Mouse (Mus musculus) stomach, postnatal 0 days (tissue): ENCODE measurements at regions not wholly inside any gene's neighbourhood (a gene's known extent, or its start where the extent isn't known, plus 50 kb on each side); places are given as distances from the start of the nearest gene placed in this dataset.

ENCODE experiments used
- CTCF ChIP-seq: IDR thresholded peaks from 2 replicates; pipeline ENCODE4 v1.5.1; 2016; ENCODE audit warnings: antibody characterized with exemption, low read depth, mild to moderate bottlenecking, moderate library complexity
- EP300 ChIP-seq: optimal IDR thresholded peaks from 2 replicates; pipeline ENCODE3; 2016; ENCODE audit warnings: antibody characterized with exemption

GRCm38 (mm10) chr5:39143648-39144047 lies 267.0 kb upstream of the Clnk start:
- TF ChIP-seq CTCF, result no peak
- TF ChIP-seq EP300, result no peak
